Mouse (Mus musculus) MEL (cell line): ENCODE measurements around the gene Olfr554.

Experiments used
- CHD2 ChIP-seq: IDR thresholded peaks from 2 replicates; pipeline ENCODE4 v1.6.1; 2011; ENCODE audit warnings: low read length, improper control_type of control experiment
- E2F4 ChIP-seq: IDR thresholded peaks from 2 replicates; pipeline ENCODE4 v1.6.1; 2011; ENCODE audit warnings: low read depth, low read length, improper control_type of control experiment, borderline replicate concordance
- ELF1 ChIP-seq: IDR thresholded peaks from 2 replicates; pipeline ENCODE4 v1.6.1; 2014; ENCODE audit warnings: low read depth, mild to moderate bottlenecking, inconsistent platforms, low read length, improper control_type of control experiment, moderate library complexity
- EP300 ChIP-seq, 2 experiments: IDR thresholded peaks; 2 replicates each; pipeline ENCODE4 v1.6.1; 2011; ENCODE audit warnings: improper control_type of control experiment in 2 of 2, low read length in 2 of 2, low read depth in 1 of 2, mild to moderate bottlenecking in 1 of 2
- HCFC1 ChIP-seq: IDR thresholded peaks from 2 replicates; pipeline ENCODE4 v1.6.1; 2012; ENCODE audit warnings: low read depth, mild to moderate bottlenecking, inconsistent platforms, low read length, improper control_type of control experiment, moderate library complexity
- MAFK ChIP-seq: IDR thresholded peaks from 2 replicates; pipeline ENCODE4 v1.6.1; 2011; ENCODE audit warnings: low read depth, mild to moderate bottlenecking, low read length, improper control_type of control experiment, borderline replicate concordance
- MAX ChIP-seq: IDR thresholded peaks from 2 replicates; pipeline ENCODE4 v1.6.1; 2011; ENCODE audit warnings: low read length, improper control_type of control experiment
- POLR2A ChIP-seq, 2 experiments: IDR thresholded peaks; 2 replicates each; pipeline ENCODE4 v1.6.1; 2011 to 2012; ENCODE audit warnings: low read length in 2 of 2, mild to moderate bottlenecking in 2 of 2, control low read depth in 1 of 2, improper control_type of control experiment in 1 of 2, low read depth in 1 of 2, moderate library complexity in 1 of 2; ENCODE audit not compliant: control insufficient read depth in 1 of 2, insufficient read depth in 1 of 2, poor library complexity in 1 of 2
- RAD21 ChIP-seq: IDR thresholded peaks from 2 replicates; pipeline ENCODE4 v1.6.1; 2011; ENCODE audit warnings: mild to moderate bottlenecking, low read depth, low read length, improper control_type of control experiment
- SIN3A ChIP-seq: IDR thresholded peaks from 2 replicates; pipeline ENCODE4 v1.6.1; 2012; ENCODE audit warnings: low read length, improper control_type of control experiment, inconsistent platforms
- USF1 ChIP-seq: IDR thresholded peaks from 2 replicates; pipeline ENCODE4 v1.6.1; 2014; ENCODE audit warnings: low read depth, mild to moderate bottlenecking, inconsistent platforms, low read length, improper control_type of control experiment, moderate library complexity
- ZNF384 ChIP-seq: IDR thresholded peaks from 2 replicates; pipeline ENCODE4 v1.6.1; 2012; ENCODE audit warnings: low read depth, mild to moderate bottlenecking, inconsistent platforms, low read length, improper control_type of control experiment

- TF ChIP-seq MAX: no peak
- TF ChIP-seq SIN3A: no peak
- no peak for TF ChIP-seq RAD21
- TF ChIP-seq E2F4: no peak
- TF ChIP-seq POLR2A (IDR thresholded peaks at IDR 0.05; ENCODE audit: control insufficient read depth in 1 of 2, insufficient read depth in 1 of 2, low read depth in 1 of 2, low read length in 2 of 2, poor library complexity in 1 of 2): no peak
- no peak for TF ChIP-seq HCFC1
- no peak for TF ChIP-seq ZNF384
- no peak for TF ChIP-seq EP300 (IDR thresholded peaks at IDR 0.05; ENCODE audit: low read depth in 1 of 2, low read length in 2 of 2)
- no peak for TF ChIP-seq USF1
- TF ChIP-seq ELF1: no peak
- no peak for TF ChIP-seq MAFK
- no peak for TF ChIP-seq CHD2
Measured at GRCm38 (mm10) chr7:102664599-102664998, 26.4 kb downstream of the Olfr554 start, which contains the start of gene Olfr556.
